Mouse (Mus musculus) liver, postnatal 0 days (tissue): ENCODE measurements at regions not wholly inside any gene's neighbourhood (a gene's known extent, or its start where the extent isn't known, plus 50 kb on each side); places are given as distances from the start of the nearest gene placed in this dataset.

ENCODE experiments used
- CTCF ChIP-seq: sonication (generic); IDR thresholded peaks from 2 replicates; pipeline ENCODE4 v1.5.1; 2016; ENCODE audit warnings: antibody characterized with exemption, low read depth
- EP300 ChIP-seq: IDR thresholded peaks from 2 replicates; pipeline ENCODE4 v1.6.1; 2016; ENCODE audit warnings: antibody characterized with exemption, low read depth, mild to moderate bottlenecking

- TF ChIP-seq CTCF (no peak), EP300 (no peak)
Observed at GRCm38 (mm10) chr7:88544976-88545654, 115.0 kb downstream of the Rab38 start.
